In the genomic region with DNA sequence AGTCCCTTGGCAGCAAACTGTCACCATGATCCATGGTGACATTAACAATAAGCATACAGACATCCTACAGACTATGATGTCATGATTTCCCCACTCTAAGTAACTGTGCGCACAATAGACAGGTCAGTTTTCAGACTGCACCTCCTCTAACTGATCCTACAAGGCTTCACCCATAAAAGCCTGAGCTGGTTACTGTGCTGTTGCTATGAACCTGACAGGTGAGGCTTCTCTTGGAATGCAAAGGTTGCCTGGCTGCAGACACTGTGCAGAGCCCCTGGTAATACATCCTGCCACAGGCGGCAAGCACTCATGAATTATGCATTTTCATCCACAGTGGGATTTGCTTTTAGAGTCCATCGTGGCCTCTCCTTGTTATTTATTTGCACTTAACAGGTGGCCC, we compare ENCODE assay signal across 18 mouse cellular contexts. TPM values are rescaled to one million over a fixed set of nuclear protein-coding genes. Genes with fewer than 3 reads are reported as not detected.
DNase-seq lines count a peak whose midpoint lies in the region; ATAC-seq lines count a peak whose summit lies in the region.
"Had no signal": no experiment of that assay in that cellular context is flagged by ENCODE, and none has a peak within 500 bp of the region (broad histone marks: within the 10 kb centered on the region; RNA-seq: fewer than 3 reads in every experiment).

No protein-coding gene starts in this region.

- H3K27me3 ChIP-seq in forebrain, embryonic 16.5 days (replicated peaks; ENCODE audit: control insufficient read depth, insufficient read depth, low read length) = no peaks in the 10 kb centered on the region
- no peaks in the 10 kb centered on the region for H3K27me3 ChIP-seq in midbrain, embryonic 15.5 days (replicated peaks)
- H3K27me3 ChIP-seq: embryonic facial prominence, embryonic 15.5 days; kidney, embryonic 15.5 days; limb, embryonic 13.5 days had no signal

- no peaks in the 10 kb centered on the region for H3K9me3 ChIP-seq in forebrain, embryonic 16.5 days (ENCODE audit: control insufficient read depth, low read length)
- H3K9me3 ChIP-seq in midbrain, embryonic 15.5 days = no peaks in the 10 kb centered on the region
- H3K9me3 ChIP-seq: embryonic facial prominence, embryonic 15.5 days; heart, embryonic 10.5 days; kidney, embryonic 15.5 days; limb, embryonic 13.5 days had no signal

- no peak overlapping the region for H3K4me3 ChIP-seq in forebrain, embryonic 16.5 days (replicated peaks; ENCODE audit: low read length)
- no peak overlapping the region for H3K4me3 ChIP-seq in midbrain, embryonic 15.5 days
- H3K4me3 ChIP-seq: embryonic facial prominence, embryonic 15.5 days; heart, embryonic 10.5 days; kidney, embryonic 15.5 days; limb, embryonic 13.5 days had no signal

- peak; percentile 25 for ATAC-seq in frontal cortex, adult (ENCODE audit: low TSS enrichment)
- ATAC-seq in forebrain, embryonic 16.5 days = peak; percentile 22
- peak; percentile 62 for ATAC-seq in midbrain, embryonic 15.5 days (replicated peaks)
- ATAC-seq: lung, postnatal 0 days had no signal

- no peak overlapping the region for H3K9ac ChIP-seq in forebrain, embryonic 16.5 days (replicated peaks; ENCODE audit: low read depth, low read length)
- H3K9ac ChIP-seq in midbrain, embryonic 15.5 days = no peak overlapping the region
- H3K9ac ChIP-seq: embryonic facial prominence, embryonic 15.5 days; kidney, embryonic 15.5 days; limb, embryonic 13.5 days had no signal

- no peaks in the 10 kb centered on the region for H3K36me3 ChIP-seq in forebrain, embryonic 16.5 days (ENCODE audit: control insufficient read depth, insufficient read depth)
- no peaks in the 10 kb centered on the region for H3K36me3 ChIP-seq in midbrain, embryonic 15.5 days (replicated peaks)

- no peak for DNase-seq in frontal cortex, postnatal 14 days (ENCODE audit: low spot score in 2 of 2)
- DNase-seq in ES-CJ7 (ENCODE audit: low read depth, low spot score) = peak; percentile 14
- DNase-seq in c-Kit-positive CD71-positive TER-119-positive erythroid progenitor cells, embryonic 14.5 days (ENCODE audit: low spot score) = no peak
- DNase-seq in adrenal gland, postnatal 4 days (ENCODE audit: low spot score in 2 of 2) = no peak
- no peak for DNase-seq in gastrocnemius, adult 8-10 months (ENCODE audit: low spot score in 2 of 2)
- DNase-seq: cerebellum, postnatal 25 days; heart, postnatal 4 days; layer of hippocampus, postnatal 36 days; right cerebral cortex, postnatal 4 days; thymus, postnatal 4 days had no signal

- WGBS in forebrain, embryonic 16.5 days = 30% methylated on average over 3 of the region's 3 CpGs
- WGBS in midbrain, embryonic 15.5 days = 30% methylated on average over 3 of the region's 3 CpGs

- peaks cover 58% of the 10 kb centered on the region for H3K4me1 ChIP-seq in forebrain, embryonic 16.5 days (replicated peaks; ENCODE audit: control insufficient read depth, insufficient read depth, low read length)
- H3K4me1 ChIP-seq in midbrain, embryonic 15.5 days = peaks cover 82% of the 10 kb centered on the region
- H3K4me1 ChIP-seq: heart, embryonic 10.5 days had no signal

- H3K27ac ChIP-seq in forebrain, embryonic 16.5 days (ENCODE audit: low read length) = no peak overlapping the region
- H3K27ac ChIP-seq in midbrain, embryonic 15.5 days = no peak overlapping the region
- H3K27ac ChIP-seq: embryonic facial prominence, embryonic 15.5 days; heart, embryonic 10.5 days; kidney, embryonic 15.5 days; limb, embryonic 13.5 days had no signal

- no peak overlapping the region for H3K4me2 ChIP-seq in forebrain, embryonic 16.5 days (ENCODE audit: low read length)
- 0 out of 2 replicates have a peak overlapping the region, but pooled peaks have one; percentile 7 for H3K4me2 ChIP-seq in midbrain, embryonic 15.5 days
- H3K4me2 ChIP-seq: embryonic facial prominence, embryonic 15.5 days; kidney, embryonic 15.5 days; limb, embryonic 13.5 days had no signal

RNA-seq across cellular contexts. Expression of a gene that starts 36.6 kb away (rescaled TPM):
- polyA plus RNA-seq in forebrain, embryonic 16.5 days (2015; fragmentation: Nextera tagmentation; extraction: Ambion mirVana) = 198 and 206 TPM in 2 replicates
- 375 and 400 TPM in 2 replicates for polyA plus RNA-seq in midbrain, embryonic 15.5 days (2015; fragmentation: Nextera tagmentation; extraction: Ambion mirVana)
- 10 to 100 TPM; 44.9 to 61.0 TPM for total RNA-seq in adrenal gland, postnatal 4 days (2021)
- 1 to 10 TPM in 1 of 4 experiments, under 1 TPM in 3; 0.34 to 1.5 (median 0.75) TPM for total RNA-seq in gastrocnemius, adult 8-10 months (2022)

Comparison
In these comparisons a context has a peak if more than half of its experiments do, and no peak if none do; other contexts are left out.
1. RNA of a gene that starts 36.6 kb away (total RNA-seq): 44.9 to 61.0 TPM in adrenal gland, postnatal 4 days; 0.34 to 1.5 TPM in gastrocnemius, adult 8-10 months; every median in the first group is over 10 times any median in the second.
2. Peak in every context shown above with its lines, with median percentiles within 50 percentile points of each other: ATAC-seq.